Mouse (Mus musculus) small intestine, adult 2 months (tissue): Measurements from ENCODE around the gene Plppr3.
"Not testable (repeated sequence)": the region's sequence is repeated elsewhere in the genome, so short reads cannot be mapped to it uniquely, and the experiment has no call there.

Experiments
- CTCF ChIP-seq: fragments of 200-500 bp; IDR thresholded peaks from 2 replicates; pipeline ENCODE4 v1.5.1; 2012; ENCODE audit warnings: low read depth, mild to moderate bottlenecking, control low read depth, inconsistent platforms, low read length, moderate library complexity, mixed read lengths; ENCODE audit not compliant: insufficient replicate concordance, insufficient read length; ENCODE audit errors: extremely low read depth
- POLR2A ChIP-seq: fragments of 200-500 bp; IDR thresholded peaks from 2 replicates; pipeline ENCODE4 v1.6.1; 2012; ENCODE audit warnings: low read depth, mild to moderate bottlenecking, control low read depth, inconsistent platforms, low read length, moderate library complexity

DNA sequence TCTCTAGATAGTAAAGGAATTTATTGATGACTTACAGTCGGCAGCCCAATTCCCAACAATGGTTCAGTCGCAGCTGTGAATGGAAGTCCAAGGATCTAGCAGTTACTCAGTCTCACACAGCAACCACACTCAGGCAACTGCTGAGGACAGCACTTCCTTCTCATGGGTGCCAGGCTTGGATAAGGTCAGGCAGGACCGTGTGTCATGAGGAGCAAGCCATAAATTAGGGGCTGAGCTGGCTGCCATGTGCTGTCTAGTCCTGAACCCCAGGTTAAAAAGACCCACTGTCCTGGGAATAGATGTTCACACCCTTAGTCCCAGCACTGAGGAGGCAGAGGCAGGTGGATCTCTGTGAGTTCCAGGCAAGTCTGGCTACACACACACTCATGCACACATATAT, 10.5 kb upstream of the Plppr3 start:
- not testable (repeated sequence) for TF ChIP-seq CTCF, POLR2A
